Mouse (Mus musculus): ENCODE results near the gene Prkcd. TPM values are rescaled to one million over a fixed set of nuclear protein-coding genes. Genes with fewer than 3 reads are reported as not detected.

Gene Prkcd
- polyA plus RNA-seq, 1 experiment from 2014 or later = 20.6 TPM

- 47% methylated on average over 4 of the region's 4 CpGs for WGBS
Measured at GRCm38 (mm10) chr14:30654691-30655228, 28.8 kb upstream of the Prkcd start.

GRCm38 (mm10) chr14:30653943-30654659 lies 28.1 kb upstream of the Prkcd start, which contains the start of gene Rft1:
Gene Rft1, plus strand, starts transcription at chr14:30654360.
- WGBS = 3% methylated on average over 38 of the region's 38 CpGs
- Histone ChIP-seq H3K4me3 (ENCODE audit: low read depth, low read length) (peak within 1 kb of the TSS; percentile 92), H3K9me3 (ENCODE audit: control insufficient read depth, low read length) (no peaks in the 10 kb centered on the region), H3K27ac (ENCODE audit: low read depth, low read length) (peak within 1 kb of the TSS; percentile 81), H3K9ac (replicated peaks; ENCODE audit: low read depth, low read length) (peak within 1 kb of the TSS; percentile 95), H3K36me3 (ENCODE audit: control insufficient read depth, insufficient read depth, low read length) (no peaks in the 10 kb centered on the region), H3K4me2 (ENCODE audit: low read depth, low read length) (peak within 1 kb of the TSS; percentile 65), H3K4me1 (ENCODE audit: control insufficient read depth, insufficient read depth, low read length) (peaks cover 4% of the 10 kb centered on the region; the same call in 1 of the 2 replicates), H3K27me3 (ENCODE audit: control insufficient read depth, insufficient read depth, low read length) (no peaks in the 10 kb centered on the region)
- ATAC-seq (ENCODE audit: low read depth) = peak; percentile 94

More at GRCm38 (mm10) chr14:30654691-30655228, 28.8 kb upstream of the Prkcd start:
- H3K4me2 ChIP-seq (ENCODE audit: low read depth, low read length) = peak overlapping the region; percentile 65
- ATAC-seq (ENCODE audit: low read depth) = no peak
- peak overlapping the region; percentile 81 for H3K27ac ChIP-seq (ENCODE audit: low read depth, low read length)
- H3K36me3 ChIP-seq (ENCODE audit: control insufficient read depth, insufficient read depth, low read length) = no peaks in the 10 kb centered on the region
- peak overlapping the region; percentile 95 for H3K9ac ChIP-seq (replicated peaks; ENCODE audit: low read depth, low read length)
- peaks cover 4% of the 10 kb centered on the region; the same call in 1 of the 2 replicates for H3K4me1 ChIP-seq (ENCODE audit: control insufficient read depth, insufficient read depth, low read length)
- peak overlapping the region; percentile 92 for H3K4me3 ChIP-seq (ENCODE audit: low read depth, low read length)
- H3K9me3 ChIP-seq (ENCODE audit: control insufficient read depth, low read length) = no peaks in the 10 kb centered on the region
- no peaks in the 10 kb centered on the region for H3K27me3 ChIP-seq (ENCODE audit: control insufficient read depth, insufficient read depth, low read length)

GRCm38 (mm10) chr14:30650969-30651368 lies 25.0 kb upstream of the Prkcd start:
- H3K4me3 ChIP-seq (ENCODE audit: low read depth, low read length) = no peak overlapping the region
- peak; percentile 62; the same call in 1 of the 2 replicates for ATAC-seq (ENCODE audit: low read depth)
- no peak overlapping the region for H3K9ac ChIP-seq (replicated peaks; ENCODE audit: low read depth, low read length)
- no peaks in the 10 kb centered on the region for H3K9me3 ChIP-seq (ENCODE audit: control insufficient read depth, low read length)
- H3K27ac ChIP-seq (ENCODE audit: low read depth, low read length) = no peak overlapping the region
- peaks cover 4% of the 10 kb centered on the region; the same call in 1 of the 2 replicates for H3K4me1 ChIP-seq (ENCODE audit: control insufficient read depth, insufficient read depth, low read length)
- no peaks in the 10 kb centered on the region for H3K36me3 ChIP-seq (ENCODE audit: control insufficient read depth, insufficient read depth, low read length)
- no peaks in the 10 kb centered on the region for H3K27me3 ChIP-seq (ENCODE audit: control insufficient read depth, insufficient read depth, low read length)
- H3K4me2 ChIP-seq (ENCODE audit: low read depth, low read length) = no peak overlapping the region
- WGBS = 24% methylated on average over 4 of the region's 4 CpGs

- no peak overlapping the region for H3K4me2 ChIP-seq (ENCODE audit: low read depth, low read length)
- H3K9ac ChIP-seq (replicated peaks; ENCODE audit: low read depth, low read length) = no peak overlapping the region
- H3K27ac ChIP-seq (ENCODE audit: low read depth, low read length) = no peak overlapping the region
- H3K9me3 ChIP-seq (ENCODE audit: control insufficient read depth, low read length) = no peaks in the 10 kb centered on the region
- no peaks in the 10 kb centered on the region for H3K36me3 ChIP-seq (ENCODE audit: control insufficient read depth, insufficient read depth, low read length)
- no peak for ATAC-seq (ENCODE audit: low read depth)
- no peak overlapping the region for H3K4me3 ChIP-seq (ENCODE audit: low read depth, low read length)
- no peaks in the 10 kb centered on the region for H3K27me3 ChIP-seq (ENCODE audit: control insufficient read depth, insufficient read depth, low read length)
- H3K4me1 ChIP-seq (ENCODE audit: control insufficient read depth, insufficient read depth, low read length) = peaks cover 2% of the 10 kb centered on the region; the same call in 1 of the 2 replicates
- WGBS = 79% methylated on average over 8 of the region's 8 CpGs
Measured at GRCm38 (mm10) chr14:30649745-30650144, 23.7 kb upstream of the Prkcd start.

GRCm38 (mm10) chr14:30648478-30648877 lies 22.5 kb upstream of the Prkcd start:
- Histone ChIP-seq H3K4me2 (ENCODE audit: low read depth, low read length) (no peak overlapping the region), H3K4me3 (ENCODE audit: low read depth, low read length) (no peak overlapping the region), H3K27ac (ENCODE audit: low read depth, low read length) (no peak overlapping the region), H3K9me3 (ENCODE audit: control insufficient read depth, low read length) (no peaks in the 10 kb centered on the region), H3K36me3 (ENCODE audit: control insufficient read depth, insufficient read depth, low read length) (no peaks in the 10 kb centered on the region), H3K27me3 (ENCODE audit: control insufficient read depth, insufficient read depth, low read length) (no peaks in the 10 kb centered on the region), H3K4me1 (ENCODE audit: control insufficient read depth, insufficient read depth, low read length) (no peaks in the 10 kb centered on the region), H3K9ac (replicated peaks; ENCODE audit: low read depth, low read length) (no peak overlapping the region)
- 66% methylated on average over 3 of the region's 3 CpGs for WGBS
- no peak for ATAC-seq (ENCODE audit: low read depth)

GRCm38 (mm10) chr14:30646486-30646885 lies 20.5 kb upstream of the Prkcd start:
- Histone ChIP-seq H3K27ac (ENCODE audit: low read depth, low read length) (no peak overlapping the region), H3K27me3 (ENCODE audit: control insufficient read depth, insufficient read depth, low read length) (no peaks in the 10 kb centered on the region), H3K4me3 (ENCODE audit: low read depth, low read length) (no peak overlapping the region), H3K9me3 (ENCODE audit: control insufficient read depth, low read length) (no peaks in the 10 kb centered on the region), H3K4me1 (ENCODE audit: control insufficient read depth, insufficient read depth, low read length) (no peaks in the 10 kb centered on the region), H3K4me2 (ENCODE audit: low read depth, low read length) (no peak overlapping the region), H3K9ac (replicated peaks; ENCODE audit: low read depth, low read length) (no peak overlapping the region), H3K36me3 (ENCODE audit: control insufficient read depth, insufficient read depth, low read length) (no peaks in the 10 kb centered on the region)
- 83% methylated on average over 1 of the region's 1 CpGs for WGBS
- ATAC-seq (ENCODE audit: low read depth) = no peak

- WGBS = 66% methylated on average over 8 of the region's 8 CpGs
- Histone ChIP-seq H3K27ac (ENCODE audit: low read depth, low read length) (no peak overlapping the region), H3K4me2 (ENCODE audit: low read depth, low read length) (no peak overlapping the region), H3K9ac (replicated peaks; ENCODE audit: low read depth, low read length) (no peak overlapping the region), H3K36me3 (ENCODE audit: control insufficient read depth, insufficient read depth, low read length) (no peaks in the 10 kb centered on the region), H3K4me3 (ENCODE audit: low read depth, low read length) (no peak overlapping the region), H3K9me3 (ENCODE audit: control insufficient read depth, low read length) (no peaks in the 10 kb centered on the region), H3K4me1 (ENCODE audit: control insufficient read depth, insufficient read depth, low read length) (no peaks in the 10 kb centered on the region), H3K27me3 (ENCODE audit: control insufficient read depth, insufficient read depth, low read length) (no peaks in the 10 kb centered on the region)
- ATAC-seq (ENCODE audit: low read depth) = no peak
Measured at GRCm38 (mm10) chr14:30645066-30645465, 19.1 kb upstream of the Prkcd start.

- Histone ChIP-seq H3K4me3 (ENCODE audit: low read depth, low read length) (no peak overlapping the region), H3K9ac (replicated peaks; ENCODE audit: low read depth, low read length) (no peak overlapping the region), H3K27me3 (ENCODE audit: control insufficient read depth, insufficient read depth, low read length) (no peaks in the 10 kb centered on the region), H3K27ac (ENCODE audit: low read depth, low read length) (no peak overlapping the region), H3K4me1 (ENCODE audit: control insufficient read depth, insufficient read depth, low read length) (no peaks in the 10 kb centered on the region), H3K9me3 (ENCODE audit: control insufficient read depth, low read length) (no peaks in the 10 kb centered on the region), H3K36me3 (ENCODE audit: control insufficient read depth, insufficient read depth, low read length) (no peaks in the 10 kb centered on the region), H3K4me2 (ENCODE audit: low read depth, low read length) (no peak overlapping the region)
- 88% methylated on average over 2 of the region's 2 CpGs for WGBS
- no peak for ATAC-seq (ENCODE audit: low read depth)
Measured at GRCm38 (mm10) chr14:30644026-30644425, 18.0 kb upstream of the Prkcd start.

GRCm38 (mm10) chr14:30641748-30642147 lies 15.7 kb upstream of the Prkcd start:
- H3K9ac ChIP-seq (replicated peaks; ENCODE audit: low read depth, low read length) = no peak overlapping the region
- WGBS = 57% methylated on average over 2 of the region's 2 CpGs

More at GRCm38 (mm10) chr14:30641748-30642147, 15.7 kb upstream of the Prkcd start:
- Histone ChIP-seq H3K27me3 (ENCODE audit: control insufficient read depth, insufficient read depth, low read length) (no peaks in the 10 kb centered on the region), H3K9me3 (ENCODE audit: control insufficient read depth, low read length) (no peaks in the 10 kb centered on the region), H3K4me3 (ENCODE audit: low read depth, low read length) (no peak overlapping the region), H3K27ac (ENCODE audit: low read depth, low read length) (no peak overlapping the region), H3K36me3 (ENCODE audit: control insufficient read depth, insufficient read depth, low read length) (no peaks in the 10 kb centered on the region), H3K4me1 (ENCODE audit: control insufficient read depth, insufficient read depth, low read length) (no peaks in the 10 kb centered on the region), H3K4me2 (ENCODE audit: low read depth, low read length) (no peak overlapping the region)
- no peak for ATAC-seq (ENCODE audit: low read depth)
